In the genomic region with DNA sequence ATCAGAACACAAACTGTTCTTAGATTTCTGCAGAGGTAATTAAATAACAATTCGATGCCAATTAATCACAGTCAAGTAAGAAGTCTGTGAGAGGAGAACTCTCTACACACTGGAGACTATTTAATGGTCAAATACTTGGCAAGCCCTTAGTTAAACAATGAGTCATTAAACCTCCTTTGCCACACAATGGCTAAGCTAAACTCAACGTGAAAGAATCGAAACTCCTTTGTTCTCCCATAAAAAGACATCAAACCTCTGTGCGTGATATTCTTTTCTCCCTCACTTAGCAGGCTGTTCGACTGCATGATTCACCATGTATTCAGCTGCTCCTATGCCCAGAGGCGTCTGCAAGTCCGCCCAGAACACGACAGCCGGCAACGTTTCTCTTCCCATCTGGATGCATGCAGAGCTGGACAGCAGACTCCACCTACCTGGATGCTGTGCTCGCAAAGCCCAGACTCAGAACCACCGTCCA, we compare ENCODE assay signal across 8 mouse cellular contexts.
DNase-seq lines count a peak whose midpoint lies in the region; ATAC-seq and TF ChIP-seq lines count a peak whose summit lies in the region.

No protein-coding gene starts in this region.

- no peaks in the 10 kb centered on the region for H3K9me3 ChIP-seq in embryonic facial prominence, embryonic 14.5 days (ENCODE audit: control insufficient read depth, low read length)
- H3K9me3 ChIP-seq in midbrain, embryonic 11.5 days (ENCODE audit: control insufficient read depth, low read length), result no peaks in the 10 kb centered on the region
- no peaks in the 10 kb centered on the region for H3K9me3 ChIP-seq in liver, embryonic 12.5 days (replicated peaks)

- peaks cover 6% of the 10 kb centered on the region; the same call in 1 of the 2 replicates for H3K4me1 ChIP-seq in embryonic facial prominence, embryonic 14.5 days (ENCODE audit: control insufficient read depth, insufficient read depth, low read length)
- peaks cover 9% of the 10 kb centered on the region for H3K4me1 ChIP-seq in midbrain, embryonic 11.5 days (ENCODE audit: control insufficient read depth, insufficient read depth, low read length)
- H3K4me1 ChIP-seq in liver, embryonic 12.5 days, result peaks cover 8% of the 10 kb centered on the region

- H3K36me3 ChIP-seq in embryonic facial prominence, embryonic 14.5 days (ENCODE audit: control insufficient read depth, insufficient read depth, low read length), result no peaks in the 10 kb centered on the region
- no peaks in the 10 kb centered on the region for H3K36me3 ChIP-seq in midbrain, embryonic 11.5 days (ENCODE audit: control insufficient read depth, insufficient read depth, low read length)
- H3K36me3 ChIP-seq in liver, embryonic 12.5 days, result no peaks in the 10 kb centered on the region

- H3K9ac ChIP-seq in embryonic facial prominence, embryonic 14.5 days (ENCODE audit: low read depth, low read length), result no peak overlapping the region
- H3K9ac ChIP-seq in midbrain, embryonic 11.5 days (ENCODE audit: low read length), result 0 out of 2 replicates have a peak overlapping the region, but pooled peaks have one; percentile 16
- no peak overlapping the region for H3K9ac ChIP-seq in liver, embryonic 12.5 days

- peak overlapping the region; percentile 39 for H3K27ac ChIP-seq in gastrocnemius, adult 2 months
- H3K27ac ChIP-seq in embryonic facial prominence, embryonic 14.5 days (replicated peaks; ENCODE audit: low read depth, low read length), result no peak overlapping the region
- no peak overlapping the region for H3K27ac ChIP-seq in midbrain, embryonic 11.5 days (ENCODE audit: low read depth, low read length)
- H3K27ac ChIP-seq in liver, embryonic 12.5 days, result no peak overlapping the region

- ATAC-seq in embryonic facial prominence, embryonic 14.5 days (ENCODE audit: low read depth), result peak; percentile 74
- ATAC-seq in midbrain, embryonic 11.5 days (ENCODE audit: low FRiP score), result 0 out of 2 replicates have a peak, but pooled peaks have one; percentile 52
- no peak for ATAC-seq in liver, embryonic 12.5 days

- intact Hi-C loops in gastrocnemius, adult 2 months (cut with DNase I), result no loop called here
- intact Hi-C loops in gastrocnemius, postnatal 36 days (cut with DNase I), result no loop called here
- intact Hi-C loops in gastrocnemius, postnatal 14 days (cut with DNase I; ENCODE audit: low total_unique reads), result no loop called here

- peak overlapping the region; percentile 33 for H3K4me3 ChIP-seq in gastrocnemius, adult 2 months
- no peak overlapping the region for H3K4me3 ChIP-seq in embryonic facial prominence, embryonic 14.5 days (ENCODE audit: low read depth, low read length)
- H3K4me3 ChIP-seq in midbrain, embryonic 11.5 days (ENCODE audit: low read depth, low read length), result no peak overlapping the region
- no peak overlapping the region for H3K4me3 ChIP-seq in liver, embryonic 12.5 days

- TF ChIP-seq CTCF in gastrocnemius, adult 2 months (IDR thresholded peaks at IDR 0.05), result no peak

- WGBS in embryonic facial prominence, embryonic 14.5 days, result 41% methylated on average over 12 of the region's 12 CpGs
- WGBS in midbrain, embryonic 11.5 days, result 35% methylated on average over 12 of the region's 12 CpGs
- WGBS in liver, embryonic 12.5 days (ENCODE audit: insufficient replicate concordance), result 76% methylated on average over 12 of the region's 12 CpGs

- DNase-seq in gastrocnemius, adult 2 months, result no peak
- DNase-seq in gastrocnemius, postnatal 36 days, result no peak
- DNase-seq in embryonic facial prominence, embryonic 14.5 days (ENCODE audit: low spot score), result peak; percentile 70
- DNase-seq in layer of hippocampus, adult 11-12 months (ENCODE audit: low spot score), result peak; percentile 49
- no peak for DNase-seq in midbrain, embryonic 11.5 days (ENCODE audit: low spot score, missing footprints)
- no peak for DNase-seq in gastrocnemius, postnatal 14 days
- DNase-seq in adrenal gland, postnatal 4 days (ENCODE audit: low spot score in 2 of 2), result no peak

- H3K27me3 ChIP-seq in embryonic facial prominence, embryonic 14.5 days (replicated peaks; ENCODE audit: control insufficient read depth, insufficient read depth, low read length), result no peaks in the 10 kb centered on the region
- no peaks in the 10 kb centered on the region for H3K27me3 ChIP-seq in midbrain, embryonic 11.5 days (ENCODE audit: control insufficient read depth, insufficient read depth, low read length)
- H3K27me3 ChIP-seq in liver, embryonic 12.5 days (replicated peaks), result no peaks in the 10 kb centered on the region

- no peak overlapping the region for H3K4me2 ChIP-seq in embryonic facial prominence, embryonic 14.5 days (ENCODE audit: low read depth, low read length)
- H3K4me2 ChIP-seq in midbrain, embryonic 11.5 days, result no peak overlapping the region
- H3K4me2 ChIP-seq in liver, embryonic 12.5 days, result no peak overlapping the region

Comparison
In these comparisons a context has a peak if more than half of its experiments do, and no peak if none do; other contexts are left out.
1. DNase-seq: peak in embryonic facial prominence, embryonic 14.5 days (single experiment) and layer of hippocampus, adult 11-12 months (single experiment); none in gastrocnemius, adult 2 months (single experiment), gastrocnemius, postnatal 36 days (0 of 2), midbrain, embryonic 11.5 days (single experiment), gastrocnemius, postnatal 14 days (single experiment) and adrenal gland, postnatal 4 days (0 of 2).